Mouse (Mus musculus) CH12F3 (cell line): ENCODE measurements around the gene Ppm1j.

Source experiments
- in situ Hi-C: fragments of 300-500 bp; cut with MboI; formaldehyde crosslinking; loops from 2 replicates; pipeline ENCODE4 v1.14.3; 2020; ENCODE audit warnings: low sequenced_read_pairs

The Ppm1j gene

GRCm38 (mm10) chr3:104782061-104782681 is 1.3 kb downstream of the Ppm1j start:
- in situ Hi-C loops = no loop called here

DNA sequence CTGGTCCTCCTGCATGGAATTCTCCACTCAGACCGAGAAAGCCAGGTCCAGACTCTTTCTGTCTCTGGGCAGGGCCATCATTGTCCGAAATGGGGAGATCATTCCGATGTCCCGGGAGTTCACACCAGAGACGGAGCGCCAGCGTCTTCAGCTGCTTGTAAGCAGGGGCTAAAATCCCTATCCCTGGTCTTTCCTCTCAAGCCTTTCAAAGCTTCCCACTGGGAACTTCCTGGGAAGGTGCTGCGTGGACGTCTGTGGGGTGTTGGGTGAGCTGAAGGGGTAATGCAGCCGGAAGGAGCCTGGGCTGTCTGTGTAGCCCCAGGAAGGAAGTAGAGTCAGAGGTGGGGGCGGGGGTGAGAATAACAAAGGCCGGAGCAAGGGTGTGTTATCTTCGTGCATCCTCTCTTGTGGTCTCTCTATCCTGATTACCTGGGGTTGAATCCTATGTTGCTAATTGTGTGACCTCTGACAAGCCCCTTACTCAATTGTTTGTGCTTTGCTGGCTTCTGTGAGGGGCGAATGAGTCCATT is 3.2 kb downstream of the Ppm1j start:
- in situ Hi-C loops = no loop called here

- in situ Hi-C loops = no loop called here
Observed at GRCm38 (mm10) chr3:104785284-104785683, 4.4 kb downstream of the Ppm1j start.

GRCm38 (mm10) chr3:104788075-104788474 is 7.2 kb downstream of the Ppm1j start, which contains the start of gene Rhoc:
Gene Rhoc (plus strand): TSS chr3:104788375.
- in situ Hi-C loops = no loop called here

GRCm38 (mm10) chr3:104788561-104789311 is 7.9 kb downstream of the Ppm1j start:
- in situ Hi-C loops = no loop called here

DNA sequence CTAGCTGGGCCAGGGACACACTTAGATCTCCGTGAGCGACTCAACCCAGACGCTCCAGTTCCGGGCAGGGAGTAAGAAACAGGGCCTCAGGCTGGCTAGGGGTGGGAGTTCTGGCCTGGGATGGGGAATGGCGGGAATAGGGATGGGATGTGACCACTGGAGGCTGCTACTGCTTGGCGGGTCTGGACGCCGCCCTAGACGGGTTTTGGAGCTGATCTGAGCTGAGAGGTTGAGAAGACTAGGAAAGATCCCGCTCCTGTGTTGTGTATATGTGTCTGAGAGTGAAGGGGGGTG is 8.4 kb downstream of the Ppm1j start:
- in situ Hi-C loops = no loop called here

DNA sequence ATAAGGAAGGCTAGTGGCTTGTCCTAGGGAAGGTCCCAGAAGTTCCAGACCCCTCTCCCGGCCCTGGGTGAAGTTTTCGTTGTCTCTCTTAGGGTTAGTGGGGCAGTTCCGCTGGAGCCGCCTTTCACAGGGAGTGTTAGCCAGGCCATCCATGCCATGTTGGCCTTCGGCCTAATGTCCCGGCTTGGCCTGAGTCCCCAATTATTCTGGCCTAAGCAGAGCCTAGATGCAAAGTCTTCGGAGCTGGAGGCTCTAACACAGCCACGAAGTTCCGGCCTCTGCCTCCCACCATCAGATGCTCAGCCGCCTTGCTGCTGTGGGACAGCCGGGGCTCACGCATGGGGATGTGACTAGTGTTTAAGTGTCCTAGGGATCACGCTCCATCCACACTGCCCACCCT is 9.0 kb downstream of the Ppm1j start:
- in situ Hi-C loops = no loop called here

- in situ Hi-C loops = no loop called here
Observed at GRCm38 (mm10) chr3:104790401-104790937, 9.6 kb downstream of the Ppm1j start.

GRCm38 (mm10) chr3:104791017-104791416 is 10.2 kb downstream of the Ppm1j start:
- in situ Hi-C loops = no loop called here

DNA sequence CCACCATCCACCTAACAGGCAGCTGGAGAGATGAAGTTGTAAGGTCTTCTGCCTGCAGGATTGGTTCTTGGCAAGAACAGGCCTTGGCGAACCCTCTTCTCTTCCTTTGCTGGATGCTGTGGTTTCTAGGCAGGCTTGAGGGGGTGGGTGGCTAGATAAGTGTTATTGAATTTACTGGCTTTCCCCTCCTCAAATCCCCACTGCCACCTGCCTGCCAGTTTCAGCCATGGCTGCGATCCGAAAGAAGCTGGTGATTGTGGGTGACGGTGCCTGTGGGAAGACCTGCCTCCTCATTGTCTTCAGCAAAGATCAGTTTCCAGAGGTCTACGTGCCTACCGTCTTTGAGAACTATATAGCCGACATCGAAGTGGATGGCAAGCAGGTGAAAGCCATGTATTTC is 10.8 kb downstream of the Ppm1j start:
- in situ Hi-C loops = no loop called here

DNA sequence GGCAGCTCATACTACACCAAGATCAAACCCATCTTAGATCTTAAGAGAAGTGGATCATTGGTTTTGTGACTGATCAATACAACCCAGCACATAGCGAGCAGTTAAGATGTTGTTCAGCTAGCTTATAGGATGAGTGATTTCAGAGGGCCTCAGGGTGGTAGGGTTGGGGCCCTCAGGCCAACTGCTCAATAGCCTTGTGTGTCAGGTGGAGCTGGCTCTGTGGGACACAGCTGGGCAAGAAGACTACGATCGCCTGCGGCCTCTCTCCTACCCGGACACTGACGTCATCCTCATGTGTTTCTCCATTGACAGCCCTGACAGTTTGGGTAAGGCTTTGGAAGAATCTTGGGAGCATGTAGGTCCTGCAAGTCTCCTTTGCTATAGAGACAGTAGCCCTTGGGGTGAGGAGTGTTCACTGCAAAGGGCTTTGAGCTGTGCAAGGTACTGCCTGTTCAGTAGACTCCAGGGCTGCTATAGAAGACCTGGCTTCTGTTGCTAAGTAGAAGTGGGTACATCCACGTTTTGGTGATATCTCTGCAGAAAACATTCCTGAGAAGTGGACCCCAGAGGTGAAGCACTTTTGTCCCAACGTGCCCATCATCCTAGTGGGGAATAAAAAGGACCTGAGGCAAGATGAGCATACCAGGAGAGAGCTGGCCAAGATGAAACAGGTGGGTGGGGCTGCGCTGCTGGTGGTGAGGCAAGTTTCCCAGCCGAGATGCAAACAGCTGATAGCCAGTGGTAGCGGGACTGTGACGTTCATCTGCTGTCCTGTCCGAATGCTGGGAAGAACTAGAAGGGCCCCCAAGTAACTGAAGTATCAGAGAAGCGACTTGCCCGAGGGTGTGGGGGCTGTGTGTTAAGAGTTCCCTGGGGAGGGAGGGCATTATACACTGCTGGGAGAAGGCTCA is 11.8 kb downstream of the Ppm1j start:
- in situ Hi-C loops = no loop called here

GRCm38 (mm10) chr3:104793871-104794828 is 13.3 kb downstream of the Ppm1j start:
- in situ Hi-C loops = no loop called here

GRCm38 (mm10) chr3:104794953-104795470 is 14.2 kb downstream of the Ppm1j start:
- in situ Hi-C loops = no loop called here

GRCm38 (mm10) chr3:104795661-104796340 is 14.9 kb downstream of the Ppm1j start:
- in situ Hi-C loops = no loop called here

GRCm38 (mm10) chr3:104796430-104797082 is 15.7 kb downstream of the Ppm1j start:
- in situ Hi-C loops = no loop called here

- in situ Hi-C loops = no loop called here
Observed at GRCm38 (mm10) chr3:104800681-104801080, 19.8 kb downstream of the Ppm1j start.

- in situ Hi-C loops = no loop called here
Observed at GRCm38 (mm10) chr3:104801481-104801880, 20.6 kb downstream of the Ppm1j start.

DNA sequence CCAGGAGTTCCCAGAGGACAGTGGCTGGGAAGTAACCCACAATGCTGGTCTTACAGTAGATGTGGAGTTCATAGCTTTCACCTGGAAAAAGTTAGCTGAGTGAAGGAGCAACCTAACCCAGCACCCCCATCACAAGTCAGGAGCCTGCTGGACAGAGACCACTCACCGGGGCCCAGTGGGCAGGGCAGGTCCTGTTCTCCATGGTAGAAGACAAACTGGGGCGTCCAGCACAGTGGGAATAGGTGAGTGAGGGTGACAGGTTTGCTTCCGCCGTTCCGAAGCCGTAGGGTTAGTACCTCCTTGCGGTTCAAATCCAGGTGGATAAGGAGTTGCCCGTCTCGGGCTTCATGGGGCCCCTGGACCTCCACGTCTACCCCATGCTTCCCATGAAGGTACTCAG is 23.5 kb downstream of the Ppm1j start:
- in situ Hi-C loops = no loop called here

DNA sequence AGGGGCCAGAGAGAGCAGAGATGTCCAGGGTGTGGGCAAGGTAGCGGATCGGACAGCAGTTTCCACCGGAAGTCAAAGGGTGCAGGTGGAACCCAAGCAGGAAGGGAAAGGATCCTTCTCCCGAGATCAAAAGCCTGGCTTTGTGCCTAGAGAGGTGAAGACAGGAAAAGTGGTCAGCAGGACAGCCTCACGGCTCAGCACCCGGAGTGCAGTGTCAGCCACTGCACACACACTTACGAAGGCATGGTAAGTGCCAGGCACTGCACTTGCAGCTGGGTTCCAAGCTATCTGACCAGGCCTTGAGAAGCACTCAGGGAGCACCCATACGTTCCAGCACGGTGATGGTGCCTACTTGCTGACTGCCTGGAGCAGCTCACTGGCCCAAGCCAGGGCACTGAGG is 24.7 kb downstream of the Ppm1j start:
- in situ Hi-C loops = no loop called here
